Mouse (Mus musculus) cerebellum, postnatal 14 days (tissue): ENCODE results near the gene Ywhah.

Experiments
- DNase-seq, 2 experiments: peaks; one replicate each; pipeline ENCODE4 v3.0.0; 2021; ENCODE audit warnings: mixed read lengths in 2 of 2

Gene Ywhah

GRCm38 (mm10) chr5:33052849-33053582 is 34.4 kb downstream of the Ywhah start:
- DNase-seq = no peak

GRCm38 (mm10) chr5:33056126-33056765 is 37.6 kb downstream of the Ywhah start:
- DNase-seq = no peak

- DNase-seq = no peak
These were observed 51.5 kb downstream of the Ywhah start for GRCm38 (mm10) chr5:33070071-33070470.

- no peak for DNase-seq
These were observed 58.0 kb downstream of the Ywhah start for GRCm38 (mm10) chr5:33076490-33077191.
